Mouse (Mus musculus) right cerebral cortex, postnatal 10 days (tissue): ENCODE measurements around the gene Chat.
"Not testable (repeated sequence)": the region's sequence is repeated elsewhere in the genome, so short reads cannot be mapped to it uniquely, and the experiment has no call there.

Experiments used
- DNase-seq, 2 experiments: peaks; one replicate each; pipeline ENCODE4 v3.0.0; 2021; ENCODE audit warnings: low spot score in 2 of 2

Gene Chat

GRCm38 (mm10) chr14:32463211-32464040, 2.4 kb downstream of the Chat start:
- DNase-seq, result no peak

GRCm38 (mm10) chr14:32452552-32452951, 13.2 kb downstream of the Chat start:
- peak in 1 of 2 experiments; percentile 5 for DNase-seq

- no peak for DNase-seq
These were observed 18.8 kb downstream of the Chat start for GRCm38 (mm10) chr14:32446989-32447388.

GRCm38 (mm10) chr14:32443446-32443845, 22.3 kb downstream of the Chat start:
- no peak for DNase-seq

- no peak for DNase-seq
These were observed 26.0 kb downstream of the Chat start for GRCm38 (mm10) chr14:32439744-32440143.

- peak in 1 of 2 experiments; percentile 7 for DNase-seq
These were observed 26.5 kb downstream of the Chat start for GRCm38 (mm10) chr14:32439316-32439715.

GRCm38 (mm10) chr14:32437352-32437793, 28.4 kb downstream of the Chat start:
- peak in 1 of 2 experiments; percentile 11 for DNase-seq

- peak in 1 of 2 experiments; percentile 12 for DNase-seq
These were observed 36.7 kb downstream of the Chat start for GRCm38 (mm10) chr14:32429030-32429602.

- DNase-seq, result peak; percentile 22 to 32
These were observed 41.8 kb downstream of the Chat start for GRCm38 (mm10) chr14:32423946-32424345.

GRCm38 (mm10) chr14:32418747-32419146, 47.0 kb downstream of the Chat start:
- peak; percentile 20 for DNase-seq

- no peak for DNase-seq
These were observed 53.7 kb downstream of the Chat start for GRCm38 (mm10) chr14:32412075-32412474.

GRCm38 (mm10) chr14:32410084-32410483, 55.7 kb downstream of the Chat start:
- DNase-seq, result no peak

GRCm38 (mm10) chr14:32405399-32405798, 60.4 kb downstream of the Chat start:
- not testable (repeated sequence) for DNase-seq

- no peak for DNase-seq
These were observed 77.6 kb downstream of the Chat start, which contains the start of gene 1700024G13Rik for GRCm38 (mm10) chr14:32388196-32388595. TSS of gene 1700024G13Rik (minus strand) at chr14:32388391.

GRCm38 (mm10) chr14:32381619-32382018, 84.2 kb downstream of the Chat start:
- DNase-seq, result peak in 1 of 2 experiments; percentile 25

GRCm38 (mm10) chr14:32381066-32381465, 84.7 kb downstream of the Chat start:
- no peak for DNase-seq

GRCm38 (mm10) chr14:32380099-32380480, 85.7 kb downstream of the Chat start:
- no peak for DNase-seq

GRCm38 (mm10) chr14:32379395-32380098, 86.2 kb downstream of the Chat start:
- DNase-seq, result no peak

- DNase-seq, result peak in 1 of 2 experiments; percentile 1
These were observed 93.3 kb downstream of the Chat start for GRCm38 (mm10) chr14:32372510-32372909.

- DNase-seq, result no peak
These were observed 96.0 kb downstream of the Chat start for GRCm38 (mm10) chr14:32369756-32370155.

GRCm38 (mm10) chr14:32364359-32364758, 101.4 kb downstream of the Chat start:
- no peak for DNase-seq
